Mouse (Mus musculus) kidney, embryonic 16.5 days (tissue): Measurements from ENCODE around the gene Cdk5. TPM values are rescaled to one million over a fixed set of nuclear protein-coding genes. Genes with fewer than 3 reads are reported as not detected.
A peak's percentile ranks its signal among the peaks of the same experiment; 100 is the strongest.

Experiments used
- ATAC-seq: fragments of 200-750 bp; cut with Nextera tagmentation; 2 replicates; pipeline ENCODE4 v1.8.0; 2017; ENCODE audit warnings: moderate TSS enrichment; ENCODE audit not compliant: low FRiP score, low TSS enrichment
- H3K27ac ChIP-seq: fragments of 300-500 bp; sonication (generic); 2 replicates; pipeline ENCODE4 v1.5.1; 2014; ENCODE audit warnings: low read length
- H3K27me3 ChIP-seq: fragments of 300-500 bp; sonication (generic); 2 replicates; pipeline ENCODE4 v1.6.1; 2014; ENCODE audit warnings: low read length, control low read depth, mixed read lengths; ENCODE audit not compliant: insufficient read depth
- H3K36me3 ChIP-seq: fragments of 300-500 bp; sonication (generic); 2 replicates; pipeline ENCODE4 v1.6.1; 2014; ENCODE audit warnings: low read length, control low read depth, mixed read lengths; ENCODE audit not compliant: insufficient read depth
- H3K4me1 ChIP-seq: fragments of 300-500 bp; sonication (generic); 2 replicates; pipeline ENCODE4 v1.6.1; 2014; ENCODE audit warnings: low read length, control low read depth, mixed read lengths; ENCODE audit not compliant: insufficient read depth
- H3K4me2 ChIP-seq: fragments of 300-500 bp; sonication (generic); replicated peaks from 2 replicates; pipeline ENCODE4 v1.6.1; 2014; ENCODE audit warnings: low read depth, low read length
- H3K4me3 ChIP-seq: fragments of 300-500 bp; sonication (generic); 2 replicates; pipeline ENCODE4 v1.5.1; 2014; ENCODE audit warnings: mild to moderate bottlenecking, low read length
- H3K9ac ChIP-seq: fragments of 300-500 bp; sonication (generic); replicated peaks from 2 replicates; pipeline ENCODE4 v1.6.1; 2014; ENCODE audit warnings: low read length
- H3K9me3 ChIP-seq: fragments of 300-500 bp; sonication (generic); 2 replicates; pipeline ENCODE4 v1.6.1; 2016; ENCODE audit warnings: low read length, control low read depth
- WGBS: fragments of 180-500 bp; shearing (Covaris S2); extraction: QIAGEN DNeasy Blood & Tissue Kit; methylation state at CpG from one replicate; pipeline ENCODE4 v1.1.7; 2014; 5-methylcytosine and 5-hydroxymethylcytosine counted together
- polyA plus RNA-seq: library from polyadenylated mRNA; unstranded; fragments of >200 nt; fragmentation: Nextera tagmentation; extraction: Ambion mirVana; gene quantifications from 2 replicates; pipeline ENCODE4 v1.2.1, GENCODE M21; 2015

Cdk5 gene
- polyA plus RNA-seq, 1 experiment from 2014 or later = 51.1 TPM

DNA sequence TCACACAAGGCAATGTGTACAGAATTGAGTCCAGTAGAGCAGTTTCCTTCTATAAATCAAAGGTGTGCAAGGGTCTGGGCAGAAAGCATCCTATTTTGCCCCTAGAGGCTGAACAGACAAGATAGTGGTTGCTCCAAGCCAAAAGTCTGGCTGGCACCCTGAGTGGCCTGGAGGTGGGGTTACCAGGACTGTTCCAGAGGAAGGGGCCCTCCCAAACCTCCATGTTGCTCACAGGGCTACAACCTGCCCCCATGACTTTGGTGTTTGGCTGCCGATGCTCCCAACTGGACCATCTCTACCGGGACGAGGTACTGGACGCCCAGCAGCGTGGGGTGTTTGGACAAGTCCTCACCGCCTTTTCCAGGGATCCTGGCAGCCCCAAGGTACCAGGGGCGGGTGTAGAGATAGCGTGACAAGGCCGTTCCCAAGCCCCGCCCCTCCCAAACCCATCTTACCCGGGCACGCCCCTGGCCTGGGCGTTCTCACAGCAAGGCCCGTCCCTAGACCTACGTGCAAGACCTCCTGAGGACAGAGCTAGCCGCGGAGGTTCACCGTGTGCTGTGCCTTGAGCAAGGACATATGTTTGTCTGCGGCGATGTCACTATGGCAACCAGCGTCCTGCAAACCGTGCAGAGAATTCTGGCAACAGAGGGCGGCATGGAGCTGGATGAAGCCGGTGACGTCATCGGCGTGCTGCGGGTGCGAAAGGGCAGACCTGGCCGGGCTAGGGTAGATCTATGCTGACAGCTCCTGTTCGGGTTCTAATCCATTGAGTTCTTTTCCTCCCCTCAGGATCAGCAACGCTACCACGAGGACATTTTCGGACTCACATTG is 40.1 kb downstream of the Cdk5 start:
- H3K27ac ChIP-seq = peak overlapping the region; percentile 36; the same call in 1 of the 2 replicates
- peak overlapping the region; percentile 52 for H3K4me3 ChIP-seq
- H3K4me1 ChIP-seq = peaks cover 37% of the 10 kb centered on the region
- ATAC-seq = peak; percentile 80
- no peaks in the 10 kb centered on the region for H3K9me3 ChIP-seq
- peaks cover 16% of the 10 kb centered on the region for H3K27me3 ChIP-seq
- no peaks in the 10 kb centered on the region for H3K36me3 ChIP-seq
- peak overlapping the region; percentile 85 for H3K4me2 ChIP-seq
- H3K9ac ChIP-seq = peak overlapping the region; percentile 57
- WGBS = under 1% methylated on average over 34 of the region's 34 CpGs

DNA sequence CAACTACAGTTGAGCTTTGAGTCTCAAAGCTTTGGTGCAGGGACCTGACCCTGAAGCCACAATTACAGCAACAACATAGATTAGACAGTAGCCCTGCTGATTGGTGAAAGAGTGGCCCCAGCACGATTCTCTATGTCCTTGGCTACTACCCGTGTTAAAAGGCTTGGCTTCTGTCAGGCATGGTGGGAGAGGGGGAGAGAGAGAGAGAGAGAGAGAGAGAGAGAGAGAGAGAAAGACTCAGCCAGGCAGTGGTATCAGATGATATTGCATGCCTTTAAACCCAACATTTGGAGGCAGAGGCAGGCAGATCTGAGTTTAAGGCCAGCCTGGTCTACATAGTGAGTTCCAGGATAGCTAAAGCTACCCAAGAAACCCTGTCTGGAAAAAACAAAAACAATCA is 41.3 kb downstream of the Cdk5 start:
- Histone ChIP-seq H3K4me3 (no peak overlapping the region), H3K9ac (no peak overlapping the region), H3K27me3 (peaks cover 9% of the 10 kb centered on the region), H3K9me3 (no peaks in the 10 kb centered on the region), H3K36me3 (no peaks in the 10 kb centered on the region), H3K4me1 (peaks cover 24% of the 10 kb centered on the region), H3K4me2 (no peak overlapping the region), H3K27ac (no peak overlapping the region)
- 54% methylated on average over 2 of the region's 2 CpGs for WGBS
- ATAC-seq = no peak

DNA sequence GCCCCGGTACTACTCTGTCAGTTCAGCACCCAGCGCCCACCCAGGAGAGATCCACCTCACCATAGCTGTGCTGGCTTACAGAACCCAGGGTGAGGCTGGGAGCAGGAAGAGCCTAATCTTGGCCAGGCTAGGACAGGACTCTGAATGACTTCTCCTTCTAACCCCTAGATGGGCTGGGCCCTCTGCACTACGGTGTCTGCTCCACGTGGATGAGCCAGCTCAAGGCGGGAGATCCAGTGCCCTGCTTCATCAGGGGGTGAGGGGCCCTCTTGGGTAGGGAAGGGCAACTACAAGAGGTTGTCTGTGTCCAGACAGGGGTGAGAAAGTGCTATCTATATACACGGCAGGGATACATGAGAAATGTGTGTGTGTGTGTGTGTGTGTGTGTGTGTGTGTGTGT is 41.8 kb downstream of the Cdk5 start:
- H3K27ac ChIP-seq = no peak overlapping the region
- H3K36me3 ChIP-seq = no peaks in the 10 kb centered on the region
- no peak overlapping the region for H3K4me2 ChIP-seq
- no peaks in the 10 kb centered on the region for H3K9me3 ChIP-seq
- no peak for ATAC-seq
- peaks cover 4% of the 10 kb centered on the region; the same call in 1 of the 2 replicates for H3K27me3 ChIP-seq
- H3K9ac ChIP-seq = no peak overlapping the region
- H3K4me1 ChIP-seq = peaks cover 20% of the 10 kb centered on the region
- 55% methylated on average over 6 of the region's 6 CpGs for WGBS
- no peak overlapping the region for H3K4me3 ChIP-seq

DNA sequence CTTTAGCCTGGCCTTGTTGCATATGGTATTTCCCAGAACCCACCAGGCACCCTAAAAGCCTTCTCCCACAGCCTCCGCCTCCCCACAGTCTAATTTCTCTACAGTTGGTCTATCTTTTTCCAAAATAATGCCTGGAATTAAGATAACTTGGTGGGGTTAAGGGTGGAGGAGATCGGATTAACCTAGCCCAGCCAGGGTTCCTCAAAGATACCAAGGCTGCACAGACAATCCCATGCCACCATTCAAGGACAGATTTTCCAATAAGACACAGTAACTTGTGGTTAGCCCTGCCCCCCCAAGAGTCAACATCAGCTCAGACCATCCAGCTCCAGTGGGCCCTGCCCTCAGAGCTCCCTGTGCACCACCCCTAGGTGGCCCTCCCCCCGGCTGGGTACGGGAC is 42.8 kb downstream of the Cdk5 start:
- no peaks in the 10 kb centered on the region for H3K27me3 ChIP-seq
- H3K27ac ChIP-seq = no peak overlapping the region
- H3K4me2 ChIP-seq = no peak overlapping the region
- no peaks in the 10 kb centered on the region for H3K9me3 ChIP-seq
- WGBS = 86% methylated on average over 4 of the region's 4 CpGs
- H3K4me1 ChIP-seq = peaks cover 20% of the 10 kb centered on the region
- H3K36me3 ChIP-seq = no peaks in the 10 kb centered on the region
- H3K4me3 ChIP-seq = no peak overlapping the region
- no peak for ATAC-seq
- H3K9ac ChIP-seq = no peak overlapping the region

DNA sequence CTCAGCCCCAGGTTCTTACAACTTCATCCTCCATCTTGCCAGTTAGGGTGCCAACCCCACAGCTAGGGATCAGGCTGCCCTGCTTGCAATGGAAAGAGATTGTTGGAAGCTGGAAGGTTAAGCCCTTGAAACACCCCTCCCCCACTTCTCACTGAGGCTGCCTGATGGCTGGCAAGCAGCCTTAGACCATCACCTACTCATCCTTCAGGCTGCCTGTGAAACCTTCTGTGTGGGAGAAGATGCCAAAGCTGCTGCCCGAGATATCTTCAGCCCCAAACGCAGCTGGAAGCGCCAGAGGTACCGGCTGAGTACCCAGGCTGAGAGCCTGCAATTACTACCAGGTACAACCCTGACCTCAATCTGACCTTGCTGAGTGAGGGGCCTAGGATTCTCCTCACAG is 43.8 kb downstream of the Cdk5 start:
- no peaks in the 10 kb centered on the region for H3K27me3 ChIP-seq
- no peak overlapping the region for H3K4me3 ChIP-seq
- peaks cover 17% of the 10 kb centered on the region for H3K4me1 ChIP-seq
- H3K4me2 ChIP-seq = no peak overlapping the region
- 62% methylated on average over 4 of the region's 4 CpGs for WGBS
- no peaks in the 10 kb centered on the region for H3K36me3 ChIP-seq
- ATAC-seq = no peak
- H3K27ac ChIP-seq = no peak overlapping the region
- H3K9me3 ChIP-seq = no peaks in the 10 kb centered on the region
- no peak overlapping the region for H3K9ac ChIP-seq

DNA sequence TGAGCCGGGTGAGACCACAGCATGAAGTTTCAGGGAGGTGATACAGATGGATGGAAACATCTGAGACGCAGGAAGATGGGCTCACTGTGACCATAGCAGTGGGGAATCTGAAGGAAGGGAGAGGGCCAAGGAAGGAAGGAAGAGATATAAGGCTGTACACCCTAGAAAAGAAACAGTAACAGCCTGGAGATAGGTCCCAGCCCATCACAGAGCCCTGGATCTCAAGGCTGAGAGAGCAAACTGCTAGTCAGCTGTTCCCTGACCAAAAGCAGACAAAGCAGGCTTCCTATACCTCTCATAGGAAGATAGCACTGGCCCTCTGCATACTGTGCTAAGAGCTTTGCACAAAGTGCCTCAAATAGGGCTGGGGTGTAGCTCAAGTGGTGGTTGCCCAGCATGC is 44.6 kb downstream of the Cdk5 start:
- no peak for ATAC-seq
- WGBS = 78% methylated on average over 2 of the region's 2 CpGs
- H3K4me3 ChIP-seq = no peak overlapping the region
- H3K27me3 ChIP-seq = no peaks in the 10 kb centered on the region
- H3K9ac ChIP-seq = no peak overlapping the region
- H3K27ac ChIP-seq = no peak overlapping the region
- no peak overlapping the region for H3K4me2 ChIP-seq
- H3K36me3 ChIP-seq = no peaks in the 10 kb centered on the region
- peaks cover 9% of the 10 kb centered on the region for H3K4me1 ChIP-seq
- H3K9me3 ChIP-seq = no peaks in the 10 kb centered on the region

DNA sequence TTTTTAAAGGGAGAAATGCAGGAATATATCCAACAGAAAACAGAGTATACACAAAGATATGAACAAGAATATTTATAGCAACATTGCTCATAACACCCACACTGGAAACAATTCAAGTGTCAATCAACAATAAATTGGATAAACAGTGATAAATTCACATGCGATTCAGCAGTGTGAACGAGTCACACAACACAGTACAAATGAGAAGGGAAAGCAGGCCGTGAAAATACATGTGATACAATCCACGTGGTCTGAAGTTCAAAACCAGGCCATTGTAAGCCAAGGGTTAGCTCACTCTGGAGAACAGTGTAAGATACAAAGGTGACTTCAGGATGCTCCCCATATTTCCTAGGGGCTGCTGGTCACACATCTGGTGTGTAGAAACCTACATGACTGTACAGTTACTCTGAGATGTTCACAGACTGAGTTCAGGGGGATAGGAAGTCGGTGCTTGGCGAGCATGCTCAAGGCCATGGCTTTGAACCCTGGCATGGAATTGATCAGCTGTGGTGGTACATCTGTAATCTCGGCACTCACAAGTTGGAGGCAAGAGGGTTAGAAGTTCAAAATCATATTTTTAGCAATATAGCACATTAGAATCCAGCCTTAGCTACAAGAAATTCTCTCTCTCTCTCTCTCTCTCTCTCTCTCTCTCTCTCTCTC is 48.5 kb downstream of the Cdk5 start:
- WGBS = 68% methylated on average over 7 of the region's 7 CpGs
- Histone ChIP-seq H3K4me3 (no peak overlapping the region), H3K27ac (no peak overlapping the region), H3K4me2 (no peak overlapping the region), H3K9ac (no peak overlapping the region), H3K36me3 (no peaks in the 10 kb centered on the region), H3K27me3 (no peaks in the 10 kb centered on the region), H3K9me3 (no peaks in the 10 kb centered on the region), H3K4me1 (no peaks in the 10 kb centered on the region)
- ATAC-seq = no peak

DNA sequence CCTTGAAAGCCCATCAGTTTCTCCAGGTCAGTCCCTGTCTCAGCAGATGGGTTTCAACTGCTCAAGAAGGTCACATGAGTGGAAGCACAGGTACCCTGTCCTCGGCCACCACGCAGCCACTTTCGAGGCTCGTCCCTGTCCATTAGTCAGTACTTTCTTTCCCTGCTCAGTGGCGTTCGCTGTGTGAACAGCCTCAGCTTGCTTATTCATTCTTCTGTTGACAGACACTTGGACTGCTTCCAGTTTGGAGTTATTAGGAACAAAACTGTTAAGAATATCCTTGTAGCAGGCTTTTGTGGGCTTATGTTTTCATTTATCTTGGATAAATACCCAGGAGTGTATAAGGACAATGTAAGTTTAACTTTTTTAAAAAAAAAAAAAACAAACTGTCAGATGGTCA is 49.1 kb downstream of the Cdk5 start:
- Histone ChIP-seq H3K4me1 (no peaks in the 10 kb centered on the region), H3K27me3 (no peaks in the 10 kb centered on the region), H3K27ac (no peak overlapping the region), H3K4me2 (no peak overlapping the region), H3K4me3 (no peak overlapping the region), H3K9ac (no peak overlapping the region), H3K36me3 (no peaks in the 10 kb centered on the region), H3K9me3 (no peaks in the 10 kb centered on the region)
- no peak for ATAC-seq
- WGBS = 56% methylated on average over 6 of the region's 6 CpGs

DNA sequence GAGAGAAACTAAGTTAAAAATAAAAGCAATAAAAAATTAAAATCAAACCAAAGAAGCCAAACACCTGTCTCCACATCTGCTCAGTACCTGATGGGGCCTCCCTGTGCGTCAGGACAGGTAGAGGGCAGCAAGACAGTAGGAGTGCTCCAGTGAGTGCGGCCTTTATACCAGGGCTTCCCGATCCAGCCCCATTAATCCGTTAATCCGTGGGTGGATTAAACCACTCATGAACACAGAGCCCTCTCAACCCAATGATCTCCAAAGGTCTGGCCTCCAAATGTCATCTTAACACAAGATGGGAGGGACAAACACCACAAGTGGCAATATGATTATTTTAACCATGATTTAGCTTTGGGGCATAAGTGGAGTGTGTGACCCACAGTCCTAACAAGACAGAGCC is 49.5 kb downstream of the Cdk5 start:
- 81% methylated on average over 5 of the region's 5 CpGs for WGBS

DNA sequence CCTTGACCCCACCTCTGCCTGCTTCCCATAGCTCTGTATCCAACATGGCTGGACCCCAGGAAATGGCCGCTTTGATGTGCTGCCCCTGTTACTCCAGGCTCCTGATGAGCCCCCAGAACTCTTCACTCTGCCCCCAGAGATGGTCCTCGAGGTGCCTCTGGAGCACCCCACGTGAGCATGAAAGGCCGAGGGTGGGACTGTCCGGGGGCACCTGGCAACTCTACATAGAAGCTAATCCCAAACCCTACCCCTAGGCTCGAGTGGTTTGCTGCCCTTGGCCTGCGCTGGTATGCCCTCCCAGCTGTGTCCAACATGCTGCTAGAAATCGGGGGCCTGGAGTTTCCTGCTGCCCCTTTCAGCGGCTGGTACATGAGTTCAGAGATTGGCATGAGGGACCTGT is 53.6 kb downstream of the Cdk5 start:
- no peak overlapping the region for H3K4me2 ChIP-seq
- H3K27me3 ChIP-seq = no peaks in the 10 kb centered on the region
- no peaks in the 10 kb centered on the region for H3K9me3 ChIP-seq
- H3K27ac ChIP-seq = no peak overlapping the region
- H3K4me3 ChIP-seq = no peak overlapping the region
- H3K4me1 ChIP-seq = no peaks in the 10 kb centered on the region
- no peak overlapping the region for H3K9ac ChIP-seq
- H3K36me3 ChIP-seq = no peaks in the 10 kb centered on the region
- WGBS = 86% methylated on average over 9 of the region's 9 CpGs
- no peak for ATAC-seq

More for the DNA sequence above, 49.5 kb downstream of the Cdk5 start:
- no peak overlapping the region for H3K9ac ChIP-seq
- no peaks in the 10 kb centered on the region for H3K9me3 ChIP-seq
- no peaks in the 10 kb centered on the region for H3K36me3 ChIP-seq
- H3K27me3 ChIP-seq = no peaks in the 10 kb centered on the region
- no peak overlapping the region for H3K4me2 ChIP-seq
- ATAC-seq = no peak
- no peaks in the 10 kb centered on the region for H3K4me1 ChIP-seq
- no peak overlapping the region for H3K27ac ChIP-seq
- H3K4me3 ChIP-seq = no peak overlapping the region
